Mouse (Mus musculus) liver, adult 2 months (tissue): ENCODE measurements around the gene Fam207a. TPM values are rescaled to one million over a fixed set of nuclear protein-coding genes. Genes with fewer than 3 reads are reported as not detected.
A peak's percentile ranks its signal among the peaks of the same experiment; 100 is the strongest.

Experiments
- DNase-seq: peaks from one replicate; pipeline ENCODE4 v3.0.0-alpha.2; 2011; ENCODE audit warnings: low read depth, low spot score; ENCODE audit errors: extremely low read depth
- H3K27ac ChIP-seq: fragments of 200-500 bp; replicated peaks from 2 replicates; pipeline ENCODE4 v1.5.1; 2012; ENCODE audit warnings: low read depth, mild to moderate bottlenecking, control low read depth, inconsistent platforms, low read length; ENCODE audit not compliant: insufficient read depth
- H3K27me3 ChIP-seq: fragments of 200-500 bp; 2 replicates; pipeline ENCODE4 v1.6.1; 2012; ENCODE audit warnings: mild to moderate bottlenecking, moderate library complexity, low read length, inconsistent platforms; ENCODE audit not compliant: control insufficient read depth, insufficient read depth
- H3K36me3 ChIP-seq: fragments of 200-500 bp; 2 replicates; pipeline ENCODE4 v1.6.1; 2012; ENCODE audit warnings: low read length, inconsistent platforms; ENCODE audit not compliant: control insufficient read depth, insufficient read depth
- H3K4me1 ChIP-seq: fragments of 200-500 bp; 2 replicates; pipeline ENCODE4 v1.6.1; 2011; ENCODE audit warnings: low read length; ENCODE audit not compliant: control insufficient read depth, insufficient read depth
- H3K4me3 ChIP-seq: fragments of 200-500 bp; 2 replicates; pipeline ENCODE4 v1.5.1; 2011; ENCODE audit warnings: low read depth, mild to moderate bottlenecking, control low read depth, low read length, moderate library complexity; ENCODE audit not compliant: insufficient read depth
- H3K79me2 ChIP-seq: fragments of 200-500 bp; 2 replicates; pipeline ENCODE4 v1.6.1; 2012; ENCODE audit warnings: inconsistent platforms, mild to moderate bottlenecking, low read length, moderate library complexity; ENCODE audit not compliant: control insufficient read depth, insufficient read depth
- H3K9ac ChIP-seq: fragments of 200-500 bp; 2 replicates; pipeline ENCODE4 v1.6.1; 2012; ENCODE audit warnings: low read depth, mild to moderate bottlenecking, control low read depth, inconsistent platforms, low read length
- CTCF ChIP-seq: fragments of 200-500 bp; IDR thresholded peaks from 2 replicates; pipeline ENCODE4 v1.5.1; 2011; ENCODE audit warnings: low read depth, low read length, control low read depth
- POLR2A ChIP-seq: fragments of 200-500 bp; IDR thresholded peaks from 2 replicates; pipeline ENCODE4 v1.6.1; 2011; ENCODE audit warnings: low read length, control low read depth; ENCODE audit not compliant: insufficient read depth; ENCODE audit errors: extremely low read depth
- WGBS: fragments of 180-500 bp; shearing (Covaris S2); methylation state at CpG from one replicate; pipeline ENCODE4 v1.1.7; 2018; 5-methylcytosine and 5-hydroxymethylcytosine counted together
- polyA plus RNA-seq: library from polyadenylated mRNA; depleted of rRNA; stranded (reverse); fragments of >200 nt; gene quantifications from 2 replicates; pipeline ENCODE4 v1.2.3, GENCODE M21; 2012
- total RNA-seq: library from RNA; depleted of rRNA; stranded (reverse); fragments of >200 nt; gene quantifications from 2 replicates; pipeline ENCODE4 v1.2.3, GENCODE M21; 2014

The Fam207a gene
- total and polyA plus RNA-seq, 2 experiments: 12.7 to 27.3 TPM

GRCm38 (mm10) chr10:77455251-77456010 is 60.2 kb downstream of the Fam207a start:
- H3K79me2 ChIP-seq: no peaks in the 10 kb centered on the region
- no peaks in the 10 kb centered on the region for H3K36me3 ChIP-seq
- H3K4me1 ChIP-seq: no peaks in the 10 kb centered on the region
- no peaks in the 10 kb centered on the region for H3K27me3 ChIP-seq
- no peak overlapping the region for H3K27ac ChIP-seq
- DNase-seq: no peak
- no peak for TF ChIP-seq CTCF
- no peak for TF ChIP-seq POLR2A
- no peak overlapping the region for H3K4me3 ChIP-seq
- no peak overlapping the region for H3K9ac ChIP-seq
- WGBS: 75% methylated on average over 14 of the region's 14 CpGs

DNA sequence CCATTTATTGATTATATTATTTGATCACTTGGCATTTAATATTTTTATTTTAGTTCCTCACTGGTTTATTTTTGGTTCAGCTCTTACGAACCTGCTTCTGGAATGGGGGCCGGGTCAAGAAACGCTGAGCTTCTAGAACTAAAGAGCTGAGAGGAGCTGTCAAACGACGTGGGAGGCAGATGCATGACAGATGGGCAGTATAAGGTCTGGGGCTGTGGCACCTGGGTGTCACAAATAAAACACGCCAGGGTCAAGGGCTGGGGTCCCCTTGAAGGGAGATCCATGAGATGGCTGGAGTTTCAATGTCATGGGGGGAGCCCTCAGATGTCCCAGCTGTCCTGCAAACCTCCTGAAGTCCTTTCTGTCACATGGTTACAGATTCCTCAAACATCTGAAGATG is 60.8 kb downstream of the Fam207a start:
- Histone ChIP-seq H3K27ac (no peak overlapping the region), H3K4me3 (no peak overlapping the region), H3K9ac (no peak overlapping the region), H3K36me3 (no peaks in the 10 kb centered on the region), H3K79me2 (no peaks in the 10 kb centered on the region), H3K27me3 (no peaks in the 10 kb centered on the region), H3K4me1 (no peaks in the 10 kb centered on the region)
- DNase-seq: no peak
- TF ChIP-seq POLR2A: no peak
- no peak for TF ChIP-seq CTCF
- WGBS: 83% methylated on average over 6 of the region's 6 CpGs

GRCm38 (mm10) chr10:77451822-77452221 is 63.8 kb downstream of the Fam207a start:
- Histone ChIP-seq H3K79me2 (no peaks in the 10 kb centered on the region), H3K4me3 (no peak overlapping the region), H3K4me1 (peaks cover 3% of the 10 kb centered on the region; the same call in 1 of the 2 replicates), H3K27ac (no peak overlapping the region), H3K27me3 (no peaks in the 10 kb centered on the region), H3K9ac (no peak overlapping the region), H3K36me3 (no peaks in the 10 kb centered on the region)
- 93% methylated on average over 4 of the region's 4 CpGs for WGBS
- DNase-seq: no peak
- TF ChIP-seq CTCF: no peak
- TF ChIP-seq POLR2A: no peak

- DNase-seq: no peak
- H3K9ac ChIP-seq: no peak overlapping the region
- no peaks in the 10 kb centered on the region for H3K36me3 ChIP-seq
- no peak overlapping the region for H3K27ac ChIP-seq
- H3K4me1 ChIP-seq: peaks cover 3% of the 10 kb centered on the region; the same call in 1 of the 2 replicates
- H3K79me2 ChIP-seq: no peaks in the 10 kb centered on the region
- H3K4me3 ChIP-seq: no peak overlapping the region
- H3K27me3 ChIP-seq: no peaks in the 10 kb centered on the region
- TF ChIP-seq CTCF (no peak), POLR2A (no peak)
Observed at GRCm38 (mm10) chr10:77450159-77450464, 65.5 kb downstream of the Fam207a start.

- H3K4me3 ChIP-seq: peak overlapping the region; percentile 47; the same call in 1 of the 2 replicates
- 52% methylated on average over 23 of the region's 23 CpGs for WGBS
- H3K9ac ChIP-seq: peak overlapping the region; percentile 10; the same call in 1 of the 2 replicates
- DNase-seq: no peak
- TF ChIP-seq POLR2A (no peak), CTCF (no peak)
- peaks cover 3% of the 10 kb centered on the region; the same call in 1 of the 2 replicates for H3K4me1 ChIP-seq
- H3K79me2 ChIP-seq: no peaks in the 10 kb centered on the region
- peak overlapping the region; percentile 77 for H3K27ac ChIP-seq
- no peaks in the 10 kb centered on the region for H3K27me3 ChIP-seq
- no peaks in the 10 kb centered on the region for H3K36me3 ChIP-seq
Observed at GRCm38 (mm10) chr10:77449315-77450158, 66.0 kb downstream of the Fam207a start.
